Mouse (Mus musculus): ENCODE results near the gene Bglap. TPM values are rescaled to one million over a fixed set of nuclear protein-coding genes. Genes with fewer than 3 reads are reported as not detected.
"Not testable (repeated sequence)": the region's sequence is repeated elsewhere in the genome, so short reads cannot be mapped to it uniquely, and the experiment has no call there.

The Bglap gene
- polyA plus RNA-seq, 1 experiment from 2014 or later = not detected

- WGBS = 75% methylated on average over 5 of the region's 5 CpGs
- H3K9me3 ChIP-seq (ENCODE audit: control insufficient read depth, low read length) = not testable (repeated sequence)
These were observed 5.7 kb downstream of the Bglap start, which contains the start of gene Bglap2 for GRCm38 (mm10) chr3:88378599-88378998. Gene Bglap2, minus strand, starts transcription at chr3:88378699.

DNA sequence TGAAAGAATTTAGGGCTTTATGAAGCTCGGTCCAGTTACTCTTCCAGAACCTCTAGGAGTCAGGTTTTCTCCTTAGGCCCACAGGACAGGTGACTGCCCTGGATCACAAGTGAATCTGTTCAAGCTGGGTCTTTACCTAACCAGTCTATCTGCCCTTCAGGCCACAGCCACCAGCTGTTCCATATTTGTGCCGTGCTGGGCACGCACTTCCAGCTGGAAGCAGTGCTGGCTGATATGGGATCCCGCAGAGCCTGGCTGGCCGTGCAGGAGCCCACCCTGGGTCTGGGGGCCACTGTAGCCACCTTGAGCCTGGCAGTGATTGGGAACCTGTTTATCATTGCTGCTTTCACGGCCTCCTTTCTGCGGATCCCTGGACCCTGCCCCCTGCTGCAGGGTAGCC lies 7.6 kb downstream of the Bglap start:
- not testable (repeated sequence) for H3K36me3 ChIP-seq (ENCODE audit: control insufficient read depth, insufficient read depth, low read length); H3K27ac ChIP-seq (replicated peaks; ENCODE audit: low read depth, low read length); H3K4me3 ChIP-seq (ENCODE audit: low read depth, low read length); H3K9ac ChIP-seq (ENCODE audit: low read length); H3K9me3 ChIP-seq (ENCODE audit: control insufficient read depth, low read length); ATAC-seq (ENCODE audit: insufficient number of reproducible peaks, low FRiP score, low TSS enrichment, low read depth); H3K4me1 ChIP-seq (ENCODE audit: control insufficient read depth, insufficient read depth, low read length); H3K27me3 ChIP-seq (ENCODE audit: control insufficient read depth, insufficient read depth, low read length)
- WGBS = 14% methylated on average over 5 of the region's 7 CpGs
- peak overlapping the region; percentile 36; the same call in 1 of the 2 replicates for H3K4me2 ChIP-seq (ENCODE audit: low read depth, severe bottlenecking)
- peak; percentile 32 for DNase-seq (ENCODE audit: low spot score)

More at GRCm38 (mm10) chr3:88378599-88378998, 5.7 kb downstream of the Bglap start, which contains the start of gene Bglap2:
- H3K4me1 ChIP-seq (ENCODE audit: control insufficient read depth, insufficient read depth, low read length); H3K9ac ChIP-seq (ENCODE audit: low read length); H3K27ac ChIP-seq (replicated peaks; ENCODE audit: low read depth, low read length); H3K4me3 ChIP-seq (ENCODE audit: low read depth, low read length); H3K27me3 ChIP-seq (ENCODE audit: control insufficient read depth, insufficient read depth, low read length); H3K4me2 ChIP-seq (ENCODE audit: low read depth, severe bottlenecking); DNase-seq (ENCODE audit: low spot score); ATAC-seq (ENCODE audit: insufficient number of reproducible peaks, low FRiP score, low TSS enrichment, low read depth); H3K36me3 ChIP-seq (ENCODE audit: control insufficient read depth, insufficient read depth, low read length): not testable (repeated sequence)

GRCm38 (mm10) chr3:88375750-88376626 lies 8.3 kb downstream of the Bglap start:
- DNase-seq (ENCODE audit: low spot score) (peak; percentile 71), ATAC-seq (ENCODE audit: insufficient number of reproducible peaks, low FRiP score, low TSS enrichment, low read depth) (peak; percentile 91)
- not testable (repeated sequence) for H3K27ac ChIP-seq (replicated peaks; ENCODE audit: low read depth, low read length); H3K9me3 ChIP-seq (ENCODE audit: control insufficient read depth, low read length); H3K36me3 ChIP-seq (ENCODE audit: control insufficient read depth, insufficient read depth, low read length); H3K4me1 ChIP-seq (ENCODE audit: control insufficient read depth, insufficient read depth, low read length); H3K4me3 ChIP-seq (ENCODE audit: low read depth, low read length); H3K27me3 ChIP-seq (ENCODE audit: control insufficient read depth, insufficient read depth, low read length)
- 10% methylated on average over 16 of the region's 19 CpGs for WGBS
- Histone ChIP-seq H3K9ac (ENCODE audit: low read length) (peak overlapping the region; percentile 30; the same call in 1 of the 2 replicates), H3K4me2 (ENCODE audit: low read depth, severe bottlenecking) (peak overlapping the region; percentile 36; the same call in 1 of the 2 replicates)

GRCm38 (mm10) chr3:88372643-88373042 lies 11.6 kb downstream of the Bglap start, which contains the start of gene Bglap3:
Gene Bglap3, minus strand, starts transcription at chr3:88372743.
- H3K4me3 ChIP-seq (ENCODE audit: low read depth, low read length); H3K4me2 ChIP-seq (ENCODE audit: low read depth, severe bottlenecking); H3K27me3 ChIP-seq (ENCODE audit: control insufficient read depth, insufficient read depth, low read length); H3K27ac ChIP-seq (replicated peaks; ENCODE audit: low read depth, low read length); H3K36me3 ChIP-seq (ENCODE audit: control insufficient read depth, insufficient read depth, low read length); DNase-seq (ENCODE audit: low spot score); ATAC-seq (ENCODE audit: insufficient number of reproducible peaks, low FRiP score, low TSS enrichment, low read depth); H3K9ac ChIP-seq (ENCODE audit: low read length); H3K4me1 ChIP-seq (ENCODE audit: control insufficient read depth, insufficient read depth, low read length); H3K9me3 ChIP-seq (ENCODE audit: control insufficient read depth, low read length): not testable (repeated sequence)
- WGBS = 93% methylated on average over 9 of the region's 9 CpGs

DNA sequence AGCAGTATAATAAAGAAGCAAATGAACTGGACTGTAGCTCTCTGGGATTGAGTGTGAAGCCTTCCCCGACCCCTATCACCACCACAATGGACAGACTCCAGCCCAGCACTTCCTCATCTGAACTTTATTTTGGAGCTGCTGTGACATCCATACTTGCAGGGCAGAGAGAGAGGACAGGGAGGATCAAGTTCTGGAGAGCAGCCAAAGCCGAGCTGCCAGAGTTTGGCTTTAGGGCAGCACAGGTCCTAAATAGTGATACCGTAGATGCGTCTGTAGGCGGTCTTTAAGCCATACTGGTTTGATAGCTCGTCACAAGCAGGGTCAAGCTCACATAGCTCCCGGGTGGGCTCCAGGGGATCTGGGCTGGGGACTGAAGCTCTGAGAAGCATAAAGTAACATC lies 15.8 kb downstream of the Bglap start:
- H3K4me3 ChIP-seq (ENCODE audit: low read depth, low read length); DNase-seq (ENCODE audit: low spot score); H3K27ac ChIP-seq (replicated peaks; ENCODE audit: low read depth, low read length); H3K36me3 ChIP-seq (ENCODE audit: control insufficient read depth, insufficient read depth, low read length); H3K4me2 ChIP-seq (ENCODE audit: low read depth, severe bottlenecking); H3K9ac ChIP-seq (ENCODE audit: low read length); H3K9me3 ChIP-seq (ENCODE audit: control insufficient read depth, low read length); ATAC-seq (ENCODE audit: insufficient number of reproducible peaks, low FRiP score, low TSS enrichment, low read depth); H3K4me1 ChIP-seq (ENCODE audit: control insufficient read depth, insufficient read depth, low read length): not testable (repeated sequence)
- H3K27me3 ChIP-seq (ENCODE audit: control insufficient read depth, insufficient read depth, low read length) = peaks cover 16% of the 10 kb centered on the region
- WGBS = 87% methylated on average over 7 of the region's 7 CpGs

- WGBS = 55% methylated on average over 3 of the region's 7 CpGs
- H3K4me2 ChIP-seq (ENCODE audit: low read depth, severe bottlenecking); H3K9me3 ChIP-seq (ENCODE audit: control insufficient read depth, low read length); ATAC-seq (ENCODE audit: insufficient number of reproducible peaks, low FRiP score, low TSS enrichment, low read depth); H3K36me3 ChIP-seq (ENCODE audit: control insufficient read depth, insufficient read depth, low read length); H3K27ac ChIP-seq (replicated peaks; ENCODE audit: low read depth, low read length); H3K4me1 ChIP-seq (ENCODE audit: control insufficient read depth, insufficient read depth, low read length); H3K4me3 ChIP-seq (ENCODE audit: low read depth, low read length); H3K9ac ChIP-seq (ENCODE audit: low read length); DNase-seq (ENCODE audit: low spot score): not testable (repeated sequence)
- H3K27me3 ChIP-seq (ENCODE audit: control insufficient read depth, insufficient read depth, low read length) = peaks cover 16% of the 10 kb centered on the region
These were observed 16.7 kb downstream of the Bglap start for GRCm38 (mm10) chr3:88367517-88367916.

DNA sequence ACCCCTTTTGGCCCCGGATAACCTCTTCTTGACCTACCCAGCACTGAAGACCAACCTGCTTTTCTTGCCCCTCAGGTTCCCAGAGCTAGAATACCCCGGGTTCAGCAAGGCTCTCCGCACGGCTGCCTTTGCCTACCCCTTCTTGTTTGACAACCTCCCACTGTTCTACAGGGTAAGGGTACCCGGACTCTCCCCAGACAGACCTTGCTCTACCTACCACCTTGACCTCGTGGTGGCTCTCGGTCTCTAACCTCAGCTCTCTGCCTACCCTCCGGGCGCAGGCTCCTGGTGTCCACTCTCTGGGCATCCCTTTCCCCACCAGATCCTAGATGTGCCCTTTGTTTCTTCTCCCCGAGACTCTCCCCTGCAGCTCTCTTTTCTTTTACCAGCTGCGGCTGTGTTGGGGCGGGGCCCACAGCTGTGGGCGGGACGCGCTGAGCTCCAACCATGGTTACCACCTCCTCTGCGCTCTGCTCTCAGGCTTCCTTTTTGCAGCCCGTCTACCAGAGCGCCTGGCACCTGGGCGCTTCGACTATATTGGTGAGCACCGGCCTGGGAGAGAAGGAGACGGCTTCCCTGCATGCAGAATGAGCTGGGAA lies 17.3 kb downstream of the Bglap start:
- not testable (repeated sequence) for H3K4me3 ChIP-seq (ENCODE audit: low read depth, low read length); H3K4me1 ChIP-seq (ENCODE audit: control insufficient read depth, insufficient read depth, low read length); H3K9me3 ChIP-seq (ENCODE audit: control insufficient read depth, low read length); H3K36me3 ChIP-seq (ENCODE audit: control insufficient read depth, insufficient read depth, low read length); H3K9ac ChIP-seq (ENCODE audit: low read length); H3K27ac ChIP-seq (replicated peaks; ENCODE audit: low read depth, low read length)
- peaks cover 16% of the 10 kb centered on the region for H3K27me3 ChIP-seq (ENCODE audit: control insufficient read depth, insufficient read depth, low read length)
- 4% methylated on average over 14 of the region's 22 CpGs for WGBS
- peak; percentile 62; the same call in 1 of the 2 replicates for ATAC-seq (ENCODE audit: insufficient number of reproducible peaks, low FRiP score, low TSS enrichment, low read depth)
- peak; percentile 45 for DNase-seq (ENCODE audit: low spot score)
- 0 out of 2 replicates have a peak overlapping the region, but pooled peaks have one; percentile 10 for H3K4me2 ChIP-seq (ENCODE audit: low read depth, severe bottlenecking)

DNA sequence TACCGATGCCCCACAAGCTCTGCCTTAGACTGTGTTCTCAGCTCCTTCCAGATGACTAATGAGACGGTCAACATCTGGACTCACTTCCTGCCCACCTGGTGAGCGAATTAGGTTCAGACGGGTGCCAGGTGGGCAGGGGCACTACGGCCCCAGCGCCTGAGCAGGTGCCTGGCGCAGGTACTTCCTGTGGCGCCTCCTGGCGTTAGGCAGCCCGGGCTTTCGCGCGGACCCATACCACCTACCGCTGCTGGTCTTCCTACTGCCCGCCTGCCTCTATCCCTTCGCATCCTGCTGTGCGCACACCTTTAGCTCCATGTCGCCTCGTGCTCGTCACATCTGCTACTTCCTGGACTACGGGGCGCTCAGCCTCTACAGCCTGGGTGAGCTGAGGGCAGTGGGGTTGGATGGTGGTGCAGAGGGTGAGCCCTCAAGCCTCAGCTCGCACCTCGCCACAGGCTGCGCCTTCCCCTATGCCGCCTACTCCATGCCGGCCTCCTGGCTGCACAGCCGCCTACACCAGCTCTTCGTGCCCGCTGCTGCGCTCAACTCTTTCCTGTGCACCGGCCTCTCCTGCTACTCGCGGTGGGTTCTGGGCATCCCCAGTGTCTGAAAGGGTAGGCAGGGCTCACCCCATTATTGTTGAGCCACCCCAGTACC lies 18.4 kb downstream of the Bglap start:
- 30% methylated on average over 34 of the region's 34 CpGs for WGBS
- ATAC-seq (ENCODE audit: insufficient number of reproducible peaks, low FRiP score, low TSS enrichment, low read depth) = no peak
- DNase-seq (ENCODE audit: low spot score) = peak; percentile 29

More for the DNA sequence above, 18.4 kb downstream of the Bglap start:
- H3K9me3 ChIP-seq (ENCODE audit: control insufficient read depth, low read length) = no peaks in the 10 kb centered on the region
- H3K9ac ChIP-seq (ENCODE audit: low read length) = no peak overlapping the region
- peaks cover 16% of the 10 kb centered on the region for H3K27me3 ChIP-seq (ENCODE audit: control insufficient read depth, insufficient read depth, low read length)
- H3K4me1 ChIP-seq (ENCODE audit: control insufficient read depth, insufficient read depth, low read length) = peaks cover 5% of the 10 kb centered on the region; the same call in 1 of the 2 replicates
- H3K4me3 ChIP-seq (ENCODE audit: low read depth, low read length) = no peak overlapping the region
- no peak overlapping the region for H3K27ac ChIP-seq (replicated peaks; ENCODE audit: low read depth, low read length)
- H3K36me3 ChIP-seq (ENCODE audit: control insufficient read depth, insufficient read depth, low read length) = peaks cover 5% of the 10 kb centered on the region
- H3K4me2 ChIP-seq (ENCODE audit: low read depth, severe bottlenecking) = no peak overlapping the region

Measured in limb, embryonic 11.5 days (tissue).